ENCODE assay signal across 8 mouse cellular contexts in genomic region chrX:100729665-100730188, GRCm38 (mm10). TPM values are rescaled to one million over a fixed set of nuclear protein-coding genes. Genes with fewer than 3 reads are reported as not detected.
DNase-seq lines count a peak whose midpoint lies in the region; ATAC-seq and TF ChIP-seq lines count a peak whose summit lies in the region.

Gdpd2 (plus strand) TSS chrX:100729873.

- no peak within 1 kb of the TSS for H3K9ac ChIP-seq in liver, adult 2 months (ENCODE audit: low read depth, low read length)

- H3K27me3 ChIP-seq in kidney, adult 2 months (replicated peaks; ENCODE audit: control insufficient read depth, insufficient read depth, low read length), result no peaks in the 10 kb centered on the region
- H3K27me3 ChIP-seq in liver, adult 2 months (ENCODE audit: control insufficient read depth, insufficient read depth, low read length), result no peaks in the 10 kb centered on the region

- peak within 1 kb of the TSS; percentile 31; the same call in 1 of the 2 replicates for H3K4me3 ChIP-seq in left cerebral cortex, adult 2 months
- H3K4me3 ChIP-seq in kidney, adult 2 months (ENCODE audit: insufficient read depth, low read depth, low read length), result no peak within 1 kb of the TSS
- no peak within 1 kb of the TSS for H3K4me3 ChIP-seq in liver, adult 2 months (ENCODE audit: insufficient read depth, low read depth, low read length)

- 14% methylated on average over 8 of the region's 8 CpGs for WGBS in kidney, adult 2 months
- WGBS in liver, adult 2 months, result 4% methylated on average over 8 of the region's 8 CpGs

- H3K79me2 ChIP-seq in liver, adult 2 months (ENCODE audit: control insufficient read depth, insufficient read depth, low read length), result no peaks in the 10 kb centered on the region

- H3K27ac ChIP-seq in left cerebral cortex, adult 2 months, result no peak within 1 kb of the TSS
- no peak within 1 kb of the TSS for H3K27ac ChIP-seq in kidney, adult 2 months (ENCODE audit: insufficient read depth, low read depth, low read length)
- no peak within 1 kb of the TSS for H3K27ac ChIP-seq in liver, adult 2 months (replicated peaks; ENCODE audit: insufficient read depth, low read depth, low read length)

- ATAC-seq in activated CD4-positive, CD25-positive, alpha-beta regulatory T cell, adult 4 months, result no peak

- no peak for DNase-seq in left cerebral cortex, adult 2 months (ENCODE audit: extremely low spot score in 1 of 2, low spot score in 2 of 2)
- no peak for DNase-seq in left cerebral cortex, adult 8-10 months (ENCODE audit: low spot score in 2 of 2)
- DNase-seq in cerebellum, postnatal 25 days, result peak; percentile 56 to 69
- peak; percentile 20 for DNase-seq in gonadal fat pad, adult 2 months (ENCODE audit: low read depth)
- DNase-seq in kidney, adult 2 months, result peak; percentile 68
- DNase-seq in liver, adult 2 months (ENCODE audit: extremely low read depth, low read depth, low spot score), result peak; percentile 23
- DNase-seq in neural tube, embryonic 10.5 days (ENCODE audit: extremely low spot score, low spot score), result peak; percentile 35

- intact Hi-C loops in left cerebral cortex, adult 2 months (cut with DNase I), result loop anchor here (10.0 kb wide), 2 partner anchors 105 to 215 kb away; partner anchors contain the start of genes Kif4 and Pdzd11

- TF ChIP-seq POLR2A in kidney, adult 2 months (IDR thresholded peaks at IDR 0.05; ENCODE audit: low read depth, low read length), result no peak
- no peak for TF ChIP-seq POLR2A in liver, adult 2 months (IDR thresholded peaks at IDR 0.05; ENCODE audit: extremely low read depth, insufficient read depth, low read length)

- no peaks in the 10 kb centered on the region for H3K4me1 ChIP-seq in kidney, adult 2 months (ENCODE audit: control insufficient read depth, insufficient read depth, low read length)
- no peaks in the 10 kb centered on the region for H3K4me1 ChIP-seq in liver, adult 2 months (ENCODE audit: control insufficient read depth, insufficient read depth, low read length)

- no peaks in the 10 kb centered on the region for H3K36me3 ChIP-seq in kidney, adult 2 months (ENCODE audit: control insufficient read depth, insufficient read depth, low read length)
- no peaks in the 10 kb centered on the region for H3K36me3 ChIP-seq in liver, adult 2 months (ENCODE audit: control insufficient read depth, insufficient read depth, low read length)

- TF ChIP-seq CTCF in left cerebral cortex, adult 2 months (IDR thresholded peaks at IDR 0.05), result peak; percentile 30
- TF ChIP-seq CTCF in kidney, adult 2 months (conservative IDR thresholded peaks at IDR 0.05; ENCODE audit: insufficient read depth, insufficient read length, low read depth, low read length), result peak; percentile 58
- TF ChIP-seq CTCF in liver, adult 2 months (IDR thresholded peaks at IDR 0.05; ENCODE audit: low read depth, low read length), result peak; percentile 57

RNA-seq across cellular contexts. Expression of gene Gdpd2, which starts in this region (rescaled TPM):
- total RNA-seq in left cerebral cortex, adult 2 months (2021), result 10 to 100 TPM in 1 of 2 experiments, 1 to 10 TPM in 1; 5.6 to 12.1 TPM
- total RNA-seq in left cerebral cortex, adult 8-10 months (2022), result 10 to 100 TPM in 1 of 4 experiments, 1 to 10 TPM in 3; 5.5 to 10.9 (median 6.8) TPM
- 2.1 and 2.2 TPM in 2 replicates for polyA plus RNA-seq in gonadal fat pad, adult 2 months (2012; rRNA removed)
- polyA plus RNA-seq in kidney, adult 2 months (2012; rRNA removed), result 1.1 and 1.3 TPM in 2 replicates
- total RNA-seq in liver, adult 2 months (2014; rRNA removed), result not detected in 2 replicates
- polyA plus RNA-seq in liver, adult 2 months (2012; rRNA removed), result not detected in 2 replicates
- not detected for polyA plus RNA-seq in activated CD4-positive, CD25-positive, alpha-beta regulatory T cell, adult 4 months (2017; shearing (Covaris generic))

Comparison
In these comparisons a context has a peak if more than half of its experiments do, and no peak if none do; other contexts are left out.
1. Peak in DNase-seq in liver, adult 2 months; RNA of the gene not detected or under 1 TPM.
2. DNase-seq: peak in cerebellum, postnatal 25 days (2 of 2), gonadal fat pad, adult 2 months (single experiment), kidney, adult 2 months (single experiment) and neural tube, embryonic 10.5 days (single experiment); none in left cerebral cortex, adult 2 months (0 of 2) and left cerebral cortex, adult 8-10 months (0 of 2).
3. Peak in every context shown above with its lines, with median percentiles within 50 percentile points of each other: CTCF ChIP-seq.